Mouse (Mus musculus) liver, embryonic 13.5 days (tissue): ENCODE measurements around the gene Ncbp3. TPM values are rescaled to one million over a fixed set of nuclear protein-coding genes. Genes with fewer than 3 reads are reported as not detected.

Experiments
- ATAC-seq: fragments of 200-750 bp; cut with Nextera tagmentation; 2 replicates; pipeline ENCODE4 v1.8.0; 2017; ENCODE audit warnings: low read depth, mild to moderate bottlenecking, moderate number of reproducible peaks, moderate library complexity
- DNase-seq: peaks from one replicate; pipeline ENCODE4 v3.0.0; 2022
- H3K27ac ChIP-seq: fragments of 300-500 bp; sonication (generic); 2 replicates; pipeline ENCODE4 v1.5.1; 2015; ENCODE audit warnings: moderate library complexity, mild to moderate bottlenecking, inconsistent platforms
- H3K27me3 ChIP-seq: fragments of 300-500 bp; sonication (generic); 2 replicates; pipeline ENCODE4 v1.6.1; 2015; ENCODE audit warnings: mild to moderate bottlenecking, inconsistent platforms
- H3K36me3 ChIP-seq: fragments of 300-500 bp; sonication (generic); 2 replicates; pipeline ENCODE4 v1.6.1; 2015; ENCODE audit warnings: mild to moderate bottlenecking, inconsistent platforms
- H3K4me1 ChIP-seq: fragments of 300-500 bp; sonication (generic); replicated peaks from 2 replicates; pipeline ENCODE4 v1.6.1; 2015; ENCODE audit warnings: inconsistent platforms
- H3K4me2 ChIP-seq: fragments of 300-500 bp; sonication (generic); 2 replicates; pipeline ENCODE4 v1.6.1; 2015; ENCODE audit warnings: inconsistent platforms, mild to moderate bottlenecking, moderate library complexity
- H3K4me3 ChIP-seq: fragments of 300-500 bp; sonication (generic); replicated peaks from 2 replicates; pipeline ENCODE4 v1.5.1; 2015; ENCODE audit warnings: mild to moderate bottlenecking, inconsistent platforms
- H3K9ac ChIP-seq: fragments of 300-500 bp; sonication (generic); 2 replicates; pipeline ENCODE4 v1.6.1; 2015; ENCODE audit warnings: mild to moderate bottlenecking, inconsistent platforms
- H3K9me3 ChIP-seq: fragments of 300-500 bp; sonication (generic); replicated peaks from 2 replicates; pipeline ENCODE4 v1.6.1; 2016; ENCODE audit warnings: inconsistent platforms
- WGBS: fragments of 180-500 bp; shearing (Covaris S2); methylation state at CpG from one replicate; pipeline ENCODE4 v1.1.7; 2015; ENCODE audit not compliant: insufficient replicate concordance; 5-methylcytosine and 5-hydroxymethylcytosine counted together
- polyA plus RNA-seq: library from polyadenylated mRNA; unstranded; fragments of >200 nt; fragmentation: Nextera tagmentation; extraction: Ambion mirVana; gene quantifications from 2 replicates; pipeline ENCODE4 v1.2.1, GENCODE M21; 2015

The Ncbp3 gene
- polyA plus RNA-seq, 1 experiment from 2014 or later, result 5.7 TPM

DNA sequence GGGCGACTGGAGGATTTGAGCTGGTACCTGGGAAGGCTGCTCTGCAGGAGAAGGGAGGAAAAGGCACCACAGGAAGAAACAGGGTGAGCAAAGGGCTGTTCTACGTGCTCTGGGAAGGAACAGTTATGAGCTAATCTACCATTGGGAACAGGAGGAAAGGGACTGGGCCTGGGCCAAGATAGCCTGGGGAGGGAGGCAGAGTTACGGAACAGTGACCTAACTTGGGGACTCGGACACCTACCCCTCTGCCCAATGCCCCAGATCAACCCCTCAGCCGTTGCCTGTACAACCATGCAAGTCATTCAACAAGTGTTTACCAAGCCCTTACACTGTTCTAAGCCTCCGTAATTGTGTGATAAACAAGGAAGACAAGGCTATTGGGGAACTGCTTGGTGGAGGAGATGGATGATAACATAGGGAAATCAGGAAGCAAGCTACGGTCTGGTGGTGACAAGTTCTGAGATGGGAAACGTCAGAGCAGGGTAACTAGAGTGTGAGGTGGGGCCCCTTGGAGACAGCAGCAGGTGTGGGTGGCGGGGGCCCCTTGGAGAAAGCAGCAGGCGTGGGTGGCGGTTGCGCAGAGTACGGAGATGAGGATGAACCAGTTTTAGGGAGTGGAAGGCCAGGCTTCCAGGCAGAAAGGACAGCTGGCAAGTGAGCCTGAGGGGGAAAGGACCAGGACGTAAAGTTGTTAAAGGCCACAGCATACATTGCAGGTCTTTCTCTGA lies 61.5 kb downstream of the Ncbp3 start:
- H3K27me3 ChIP-seq, result no peaks in the 10 kb centered on the region
- WGBS, result 48% methylated on average over 14 of the region's 14 CpGs
- H3K9ac ChIP-seq, result no peak overlapping the region

DNA sequence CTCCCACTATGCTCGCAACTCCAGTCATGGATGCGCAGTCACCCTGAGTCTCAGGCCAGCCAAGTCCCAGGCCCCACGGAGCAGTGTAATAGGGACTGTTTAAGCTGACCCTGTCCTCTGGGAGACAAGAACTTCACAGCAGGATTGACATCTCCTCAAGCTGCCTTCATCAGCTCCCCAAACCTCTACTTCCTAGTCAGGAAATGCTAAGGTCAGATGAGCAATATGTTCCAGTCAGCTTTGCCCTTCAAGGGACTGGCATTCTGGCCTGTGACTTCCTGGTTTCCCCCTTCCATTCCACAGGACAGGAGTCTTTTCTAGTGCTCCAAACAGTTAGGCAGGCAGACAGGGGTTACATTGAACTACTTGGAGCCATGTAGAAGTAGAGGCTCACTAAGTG lies 62.4 kb downstream of the Ncbp3 start:
- ATAC-seq, result no peak
- no peaks in the 10 kb centered on the region for H3K9me3 ChIP-seq
- no peak for DNase-seq
- no peaks in the 10 kb centered on the region for H3K36me3 ChIP-seq
- no peak overlapping the region for H3K4me2 ChIP-seq
- H3K27me3 ChIP-seq, result no peaks in the 10 kb centered on the region
- WGBS, result 60% methylated on average over 3 of the region's 3 CpGs
- peaks cover 21% of the 10 kb centered on the region for H3K4me1 ChIP-seq
- no peak overlapping the region for H3K27ac ChIP-seq
- H3K4me3 ChIP-seq, result no peak overlapping the region
- H3K9ac ChIP-seq, result no peak overlapping the region

More for the DNA sequence above, 61.5 kb downstream of the Ncbp3 start:
- H3K4me2 ChIP-seq, result no peak overlapping the region
- H3K36me3 ChIP-seq, result no peaks in the 10 kb centered on the region
- H3K4me1 ChIP-seq, result peaks cover 21% of the 10 kb centered on the region
- no peaks in the 10 kb centered on the region for H3K9me3 ChIP-seq
- H3K4me3 ChIP-seq, result no peak overlapping the region
- no peak for ATAC-seq
- H3K27ac ChIP-seq, result peak overlapping the region; percentile 64
- DNase-seq, result no peak

DNA sequence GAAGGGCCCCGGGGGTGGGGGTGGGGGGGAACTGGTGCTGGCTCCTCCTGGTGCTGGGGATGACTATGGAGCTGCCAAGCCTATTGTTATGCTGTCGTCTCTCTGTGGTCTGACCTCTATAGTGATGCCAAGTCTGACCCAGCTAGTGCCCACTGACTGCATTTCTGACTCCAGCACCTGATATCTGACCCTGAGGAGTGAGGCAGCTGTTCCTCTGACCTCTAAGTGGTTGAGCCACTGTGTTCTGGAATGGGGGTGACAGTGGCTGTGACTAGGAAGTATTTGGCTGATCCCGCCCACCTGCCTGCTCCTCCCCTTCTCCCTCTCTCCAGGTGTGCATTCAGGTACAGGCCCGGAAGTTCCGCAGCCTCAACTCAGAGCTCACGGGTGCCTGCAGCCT lies 63.8 kb downstream of the Ncbp3 start:
- no peak overlapping the region for H3K4me2 ChIP-seq
- 67% methylated on average over 6 of the region's 6 CpGs for WGBS
- DNase-seq (no peak), ATAC-seq (no peak)
- no peak overlapping the region for H3K9ac ChIP-seq
- H3K9me3 ChIP-seq, result no peaks in the 10 kb centered on the region
- H3K27ac ChIP-seq, result no peak overlapping the region
- peaks cover 21% of the 10 kb centered on the region for H3K4me1 ChIP-seq
- H3K4me3 ChIP-seq, result no peak overlapping the region
- H3K36me3 ChIP-seq, result no peaks in the 10 kb centered on the region
- no peaks in the 10 kb centered on the region for H3K27me3 ChIP-seq

DNA sequence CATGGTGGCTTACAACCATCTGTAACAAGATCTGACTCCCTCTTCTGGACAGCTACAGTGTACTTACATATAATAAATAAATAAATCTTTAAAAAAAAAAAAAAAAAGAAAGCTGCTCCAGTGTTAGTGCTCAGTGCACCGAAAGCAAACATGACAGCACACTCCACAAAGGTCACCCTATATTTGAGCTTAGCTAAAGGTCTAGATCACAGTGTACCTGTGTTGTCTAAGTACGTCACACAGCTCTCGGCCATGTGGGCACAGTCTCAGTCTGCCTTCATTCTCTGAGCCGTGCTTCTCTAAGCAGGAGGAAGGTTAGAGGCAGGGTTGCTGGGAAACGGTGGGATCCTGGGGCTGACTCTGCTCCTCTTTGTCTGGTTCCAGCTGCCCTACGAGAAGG lies 78.9 kb downstream of the Ncbp3 start:
- no peak overlapping the region for H3K9ac ChIP-seq
- 77% methylated on average over 6 of the region's 6 CpGs for WGBS
- H3K27me3 ChIP-seq, result no peaks in the 10 kb centered on the region
- no peak for DNase-seq
- peaks cover 18% of the 10 kb centered on the region for H3K36me3 ChIP-seq
- H3K4me1 ChIP-seq, result no peaks in the 10 kb centered on the region; the same call in 1 of the 2 replicates
- ATAC-seq, result 0 out of 2 replicates have a peak, but pooled peaks have one; percentile 51
- H3K27ac ChIP-seq, result no peak overlapping the region
- no peak overlapping the region for H3K4me2 ChIP-seq
- no peaks in the 10 kb centered on the region for H3K9me3 ChIP-seq
- H3K4me3 ChIP-seq, result no peak overlapping the region

DNA sequence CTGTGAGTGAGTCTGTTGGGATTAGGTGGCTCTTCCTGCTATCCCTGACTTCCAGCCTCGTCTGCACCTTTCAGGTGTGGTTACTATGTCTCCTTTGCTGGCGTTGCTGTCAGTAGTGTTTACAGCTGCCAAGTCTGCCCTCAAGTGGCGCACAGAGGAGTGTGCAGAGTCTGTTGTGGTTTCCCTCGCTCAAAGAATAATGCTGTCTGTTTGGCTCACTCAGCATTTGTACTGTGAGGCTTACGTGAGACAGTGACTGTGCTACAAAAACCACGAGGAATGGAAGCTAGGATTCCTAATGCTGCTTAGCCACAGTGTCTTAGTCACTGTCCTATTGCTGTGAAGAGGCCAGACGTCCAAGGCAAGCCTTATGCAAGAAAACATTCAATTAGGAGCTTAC lies 83.4 kb downstream of the Ncbp3 start:
- no peaks in the 10 kb centered on the region for H3K27me3 ChIP-seq
- ATAC-seq, result no peak
- H3K9me3 ChIP-seq, result no peaks in the 10 kb centered on the region
- no peak overlapping the region for H3K9ac ChIP-seq
- no peak overlapping the region for H3K4me3 ChIP-seq
- H3K36me3 ChIP-seq, result peaks cover 48% of the 10 kb centered on the region
- 46% methylated on average over 7 of the region's 7 CpGs for WGBS
- H3K4me1 ChIP-seq, result peaks cover 38% of the 10 kb centered on the region
- DNase-seq, result no peak
- no peak overlapping the region for H3K4me2 ChIP-seq
- H3K27ac ChIP-seq, result no peak overlapping the region

DNA sequence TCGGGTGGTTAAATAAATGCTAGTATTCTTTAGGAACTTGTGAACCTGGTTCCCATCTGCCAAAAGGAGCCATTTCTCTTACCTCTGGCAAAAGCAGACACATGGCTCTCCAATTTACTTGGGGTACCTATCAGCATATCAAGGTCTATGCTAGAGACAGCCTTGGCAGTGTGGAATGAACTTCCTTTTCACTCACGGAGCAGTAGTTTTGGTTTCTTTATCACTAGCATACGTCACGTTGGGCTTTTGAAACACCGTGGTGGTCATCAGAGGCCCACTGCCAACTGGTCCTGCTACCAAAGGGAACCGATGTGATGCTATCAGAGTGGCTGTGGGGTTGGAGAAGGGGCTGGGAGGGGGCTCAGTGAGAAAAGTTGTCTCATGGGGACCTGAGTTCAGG lies 85.4 kb downstream of the Ncbp3 start:
- ATAC-seq (no peak), DNase-seq (no peak)
- Histone ChIP-seq H3K27ac (no peak overlapping the region), H3K36me3 (peaks cover 51% of the 10 kb centered on the region), H3K4me3 (no peak overlapping the region), H3K4me1 (peaks cover 50% of the 10 kb centered on the region), H3K9ac (no peak overlapping the region), H3K9me3 (no peaks in the 10 kb centered on the region), H3K4me2 (peak overlapping the region; percentile 89; the same call in 1 of the 2 replicates), H3K27me3 (no peaks in the 10 kb centered on the region)
- WGBS, result 52% methylated on average over 6 of the region's 6 CpGs

DNA sequence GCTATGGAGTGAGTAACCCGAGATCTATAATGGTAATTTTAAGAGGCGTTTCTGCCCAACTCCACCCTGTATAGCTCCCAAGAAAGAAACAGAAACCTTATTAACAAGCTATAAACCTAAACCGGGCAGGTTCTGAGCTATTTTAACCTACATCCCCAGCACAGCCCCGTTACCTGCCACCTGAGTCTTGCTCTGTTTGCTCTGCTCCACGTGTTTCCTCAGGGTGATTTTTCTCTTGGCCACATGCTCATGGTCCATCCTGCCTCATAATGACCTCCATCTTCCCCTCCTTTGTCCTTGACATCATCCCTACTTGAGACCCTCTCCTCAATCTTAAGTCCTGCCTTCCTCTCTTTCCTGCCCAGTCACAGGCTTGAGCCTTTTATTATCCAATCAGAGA lies 86.6 kb downstream of the Ncbp3 start:
- H3K27me3 ChIP-seq, result no peaks in the 10 kb centered on the region
- H3K4me1 ChIP-seq, result peaks cover 55% of the 10 kb centered on the region
- H3K9me3 ChIP-seq, result no peaks in the 10 kb centered on the region
- H3K4me2 ChIP-seq, result peak overlapping the region; percentile 89
- DNase-seq, result no peak
- peaks cover 48% of the 10 kb centered on the region for H3K36me3 ChIP-seq
- H3K4me3 ChIP-seq, result peak overlapping the region; percentile 99
- no peak overlapping the region for H3K27ac ChIP-seq
- 82% methylated on average over 5 of the region's 5 CpGs for WGBS
- H3K9ac ChIP-seq, result peak overlapping the region; percentile 23; the same call in 1 of the 2 replicates
- no peak for ATAC-seq

DNA sequence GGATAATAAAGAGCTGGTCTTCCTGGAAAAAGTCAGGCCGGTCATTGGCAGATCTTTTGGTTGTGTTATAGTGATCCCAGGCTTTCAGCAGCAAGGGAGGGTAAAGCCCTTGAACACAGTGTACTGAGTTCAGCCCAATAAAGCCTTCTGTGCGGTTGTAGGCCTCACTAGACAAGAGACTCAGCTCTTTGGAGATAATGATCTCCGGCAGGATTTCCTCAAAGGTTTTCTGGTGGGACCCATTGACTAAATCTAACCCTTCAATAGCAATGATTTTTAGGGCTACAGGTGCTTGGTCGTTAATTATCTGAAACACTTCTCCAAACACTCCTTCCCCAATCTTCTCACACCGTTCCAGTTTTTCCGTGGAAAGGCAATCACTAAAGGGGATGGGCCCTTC lies 89.0 kb downstream of the Ncbp3 start:
- peak overlapping the region; percentile 81; the same call in 1 of the 2 replicates for H3K27ac ChIP-seq
- peaks cover 33% of the 10 kb centered on the region for H3K36me3 ChIP-seq
- no peak for ATAC-seq
- WGBS, result 42% methylated on average over 6 of the region's 6 CpGs
- DNase-seq, result no peak
- peaks cover 55% of the 10 kb centered on the region for H3K4me1 ChIP-seq
- no peaks in the 10 kb centered on the region for H3K9me3 ChIP-seq
- H3K4me2 ChIP-seq, result peak overlapping the region; percentile 89
- H3K27me3 ChIP-seq, result no peaks in the 10 kb centered on the region
- peak overlapping the region; percentile 98 for H3K9ac ChIP-seq
- peak overlapping the region; percentile 99 for H3K4me3 ChIP-seq

DNA sequence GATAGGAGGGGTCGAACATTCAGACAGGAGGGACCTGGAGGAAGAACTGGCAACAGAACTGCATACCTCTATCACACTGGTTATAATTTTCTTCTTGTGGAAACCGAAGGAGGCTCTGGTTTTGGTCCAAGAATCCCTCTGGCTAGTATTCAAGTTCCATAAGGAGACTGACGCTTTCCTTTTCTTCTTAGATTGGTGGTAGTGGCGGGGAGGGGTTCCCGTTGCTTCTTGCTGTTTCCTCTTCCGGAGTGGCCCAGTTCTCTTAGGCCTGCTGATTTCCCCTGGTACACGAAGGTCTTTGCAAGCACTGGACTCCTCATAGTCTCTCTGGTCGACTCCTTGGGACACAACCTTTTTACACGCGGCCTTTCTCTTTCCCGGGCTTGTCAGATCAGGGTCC lies 89.5 kb downstream of the Ncbp3 start:
- H3K4me3 ChIP-seq, result peak overlapping the region; percentile 99
- no peaks in the 10 kb centered on the region for H3K9me3 ChIP-seq
- peaks cover 29% of the 10 kb centered on the region for H3K36me3 ChIP-seq
- WGBS, result 8% methylated on average over 11 of the region's 11 CpGs
- peak overlapping the region; percentile 81 for H3K27ac ChIP-seq
- no peaks in the 10 kb centered on the region for H3K27me3 ChIP-seq
- peak overlapping the region; percentile 89 for H3K4me2 ChIP-seq
- ATAC-seq (no peak), DNase-seq (no peak)
- peaks cover 55% of the 10 kb centered on the region for H3K4me1 ChIP-seq
- H3K9ac ChIP-seq, result peak overlapping the region; percentile 98

DNA sequence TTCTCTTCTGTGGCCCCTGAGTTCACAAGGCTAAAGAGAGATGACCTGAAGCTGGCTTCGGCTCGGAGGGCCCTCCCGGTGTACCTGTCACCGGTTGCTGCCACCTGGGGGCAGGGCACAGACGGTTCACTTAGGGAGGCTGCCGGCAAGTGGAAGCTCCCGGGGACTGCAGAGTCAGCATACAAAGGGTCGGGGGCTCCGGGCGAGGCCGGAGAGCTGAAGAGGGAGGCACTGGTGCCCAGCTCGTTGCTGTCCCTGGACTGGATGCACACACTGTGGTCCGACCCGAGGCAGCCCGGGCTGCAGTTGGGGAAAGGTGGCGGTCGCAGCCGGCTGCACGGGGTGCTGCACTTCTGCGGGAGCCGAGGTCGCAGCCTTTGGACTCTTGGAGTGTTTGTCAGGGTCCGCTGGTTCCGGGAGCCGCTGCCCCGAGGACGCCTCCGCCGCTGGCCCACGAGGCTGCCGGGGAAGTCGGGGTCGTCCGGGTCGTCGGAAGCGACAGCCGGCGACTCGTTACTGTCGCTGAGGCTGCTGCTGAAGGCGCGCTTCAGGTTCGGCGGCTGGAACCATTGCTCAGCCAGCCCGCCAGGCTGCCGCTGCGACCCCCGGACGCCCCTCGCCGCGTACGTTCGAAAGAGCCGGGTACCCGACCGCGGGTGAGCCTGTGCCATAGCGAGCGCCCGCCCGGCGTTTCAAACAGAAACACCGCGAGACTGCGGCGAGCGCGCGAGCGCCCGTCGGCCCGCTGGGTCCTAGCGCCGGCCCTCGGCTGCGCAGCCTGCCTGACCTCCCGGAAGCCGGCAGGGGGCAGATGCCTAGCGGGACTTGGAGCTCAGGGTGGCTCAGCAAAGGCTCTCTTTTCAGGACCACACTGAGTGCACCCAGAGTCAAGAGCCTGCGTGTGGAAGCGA lies 90.3 kb downstream of the Ncbp3 start, which contains the start of gene Haspin:
Haspin (minus strand) TSS at position 704 of the 911 bp plus-strand sequence.
- under 1% methylated on average over 83 of the region's 84 CpGs for WGBS
- no peaks in the 10 kb centered on the region for H3K27me3 ChIP-seq
- peak within 1 kb of the TSS; percentile 81 for H3K27ac ChIP-seq

More for the DNA sequence above, 90.3 kb downstream of the Ncbp3 start, which contains the start of gene Haspin:
- H3K9ac ChIP-seq, result peak within 1 kb of the TSS; percentile 98
- H3K4me1 ChIP-seq, result peaks cover 47% of the 10 kb centered on the region
- peak within 1 kb of the TSS; percentile 99 for H3K4me3 ChIP-seq
- peak within 1 kb of the TSS; percentile 89 for H3K4me2 ChIP-seq
- no peaks in the 10 kb centered on the region for H3K9me3 ChIP-seq
- ATAC-seq (peak; percentile 86), DNase-seq (peak; percentile 88)
- H3K36me3 ChIP-seq, result peaks cover 22% of the 10 kb centered on the region
